Mouse (Mus musculus) small intestine, adult 2 months (tissue): ENCODE results near the gene Olfr699.

Source experiments
- CTCF ChIP-seq: fragments of 200-500 bp; IDR thresholded peaks from 2 replicates; pipeline ENCODE4 v1.5.1; 2012; ENCODE audit warnings: low read depth, mild to moderate bottlenecking, control low read depth, inconsistent platforms, low read length, moderate library complexity, mixed read lengths; ENCODE audit not compliant: insufficient replicate concordance, insufficient read length; ENCODE audit errors: extremely low read depth
- POLR2A ChIP-seq: fragments of 200-500 bp; IDR thresholded peaks from 2 replicates; pipeline ENCODE4 v1.6.1; 2012; ENCODE audit warnings: low read depth, mild to moderate bottlenecking, control low read depth, inconsistent platforms, low read length, moderate library complexity

DNA sequence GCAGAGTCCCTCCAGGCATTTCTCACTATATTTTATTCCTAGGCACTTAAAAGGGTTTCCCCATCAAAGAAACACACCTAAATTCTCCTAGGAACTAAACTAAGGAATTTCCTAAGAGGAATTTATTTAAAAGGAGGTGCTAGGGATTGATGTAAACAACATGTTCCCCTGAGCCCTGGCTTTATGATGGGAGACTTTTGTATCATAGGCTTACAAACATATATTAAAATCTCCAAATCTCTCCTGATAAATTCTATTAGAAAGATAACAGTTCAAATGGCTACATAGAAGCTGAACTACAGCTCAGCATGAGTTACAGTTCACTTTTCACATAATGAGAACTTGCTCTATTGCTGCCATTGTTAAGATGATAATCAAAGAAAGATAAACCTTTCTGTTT, 40.8 kb upstream of the Olfr699 start, which contains the start of gene Olfr702:
- TF ChIP-seq POLR2A, result no peak
- TF ChIP-seq CTCF, result no peak
